Mouse (Mus musculus) stomach, postnatal 0 days (tissue): ENCODE results near the gene Camp.

Experiments used
- CTCF ChIP-seq: IDR thresholded peaks from 2 replicates; pipeline ENCODE4 v1.5.1; 2016; ENCODE audit warnings: antibody characterized with exemption, low read depth, mild to moderate bottlenecking, moderate library complexity
- EP300 ChIP-seq: optimal IDR thresholded peaks from 2 replicates; pipeline ENCODE3; 2016; ENCODE audit warnings: antibody characterized with exemption

DNA sequence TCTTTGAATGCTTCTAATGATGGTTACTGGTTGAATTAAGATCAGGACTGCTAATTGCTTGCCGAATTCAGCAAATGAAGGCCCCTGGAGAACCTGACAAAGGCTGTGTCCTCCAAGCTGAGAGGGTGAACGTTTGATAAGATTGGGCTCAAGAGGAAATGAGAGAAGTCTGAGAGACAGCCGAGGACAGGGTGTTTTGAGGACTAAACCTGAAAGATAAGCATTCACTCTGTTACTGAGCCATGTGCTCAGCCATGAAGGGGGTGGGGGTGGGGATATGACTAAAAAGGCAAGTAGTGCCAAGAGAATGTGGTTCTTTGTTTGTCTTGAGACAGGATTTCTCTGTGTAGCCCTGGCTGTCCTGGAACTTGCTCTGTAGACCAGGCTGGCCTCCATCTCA lies 13.7 kb upstream of the Camp start:
- TF ChIP-seq CTCF (no peak), EP300 (no peak)
